Mouse (Mus musculus) effector memory CD4-positive, alpha-beta T cell, adult 7 months (primary cell): ENCODE measurements around the gene B3gnt7. TPM values are rescaled to one million over a fixed set of nuclear protein-coding genes. Genes with fewer than 3 reads are reported as not detected.

Source experiments
- polyA plus RNA-seq: library from polyadenylated mRNA; unstranded; fragments of 100-300 nt; shearing (Covaris generic); gene quantifications from one replicate; pipeline ENCODE4 v1.2.1, GENCODE M21; 2017

Gene B3gnt7
- polyA plus RNA-seq: not detected

GRCm38 (mm10) chr1:86302532-86302931 is at the start of gene B3gnt7:
B3gnt7 (plus strand) TSS chr1:86302832.

Other genes with a start within 250 kb of the B3gnt7 start
- 63.9 TPM for gene Psmd1, start 238.4 kb upstream of the B3gnt7 start, polyA plus RNA-seq
- gene Htr2b, start 190.9 kb upstream of the B3gnt7 start, polyA plus RNA-seq: not detected
- not detected for gene Gm21972, start 169.2 kb upstream of the B3gnt7 start, polyA plus RNA-seq
- gene Armc9, start 148.1 kb upstream of the B3gnt7 start, polyA plus RNA-seq: 6.5 TPM
- 560 TPM for gene Ncl, start 56.6 kb downstream of the B3gnt7 start, polyA plus RNA-seq
- gene Nmur1, start 123.4 kb downstream of the B3gnt7 start, polyA plus RNA-seq: not detected
- not detected for gene Tex44, start 123.5 kb downstream of the B3gnt7 start, polyA plus RNA-seq
- gene Ptma, start 223.9 kb downstream of the B3gnt7 start, polyA plus RNA-seq: 1,303 TPM